Mouse (Mus musculus) liver (tissue): Measurements from ENCODE around the gene Map2k7.

Experiments
- DNase-seq: peaks from one replicate; pipeline ENCODE4 v3.0.0-alpha.2; 2020; ENCODE audit warnings: mixed read lengths

Map2k7 gene

GRCm38 (mm10) chr8:4238434-4239192 is at the start of gene Map2k7, which contains the start of gene Gm49320:
Gene Map2k7, plus strand, starts transcription at chr8:4238740.
Gene Gm49320, plus strand, starts transcription at chr8:4238865.
- peak; percentile 100 for DNase-seq

DNA sequence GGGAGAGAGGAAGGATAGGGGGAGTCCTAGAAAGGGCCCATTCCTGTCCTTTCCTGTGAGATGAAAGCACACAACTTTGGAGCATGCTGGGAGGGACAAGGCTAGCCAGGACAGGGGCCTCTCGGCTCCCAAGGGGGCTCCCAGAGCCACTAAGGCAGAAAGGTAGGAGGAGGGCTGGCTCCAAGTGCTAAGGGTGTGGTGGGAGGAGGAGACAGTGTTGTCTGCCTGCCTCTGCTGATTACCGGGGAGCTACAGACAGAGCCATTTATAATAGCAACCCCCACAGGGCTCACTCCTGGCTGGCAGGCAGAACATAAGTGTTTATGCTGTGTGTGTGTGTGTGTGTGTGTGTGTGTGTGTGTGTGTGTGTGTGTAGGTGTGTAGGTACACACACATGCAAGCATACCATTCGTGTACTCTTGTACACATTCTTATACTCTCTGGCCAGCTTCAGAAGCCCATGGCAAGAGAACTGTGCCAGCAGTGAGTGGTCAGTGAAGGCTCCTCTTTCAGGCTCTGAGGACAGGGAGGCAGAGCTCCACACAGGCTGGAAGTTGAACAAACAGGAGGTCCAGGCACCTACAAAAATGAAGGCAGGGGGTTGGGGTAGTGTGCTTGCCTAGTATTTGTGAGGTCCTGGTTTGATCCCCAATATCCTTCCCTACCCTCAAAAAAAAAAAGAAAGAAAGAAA is 49.4 kb upstream of the Map2k7 start:
- DNase-seq = peak; percentile 82

DNA sequence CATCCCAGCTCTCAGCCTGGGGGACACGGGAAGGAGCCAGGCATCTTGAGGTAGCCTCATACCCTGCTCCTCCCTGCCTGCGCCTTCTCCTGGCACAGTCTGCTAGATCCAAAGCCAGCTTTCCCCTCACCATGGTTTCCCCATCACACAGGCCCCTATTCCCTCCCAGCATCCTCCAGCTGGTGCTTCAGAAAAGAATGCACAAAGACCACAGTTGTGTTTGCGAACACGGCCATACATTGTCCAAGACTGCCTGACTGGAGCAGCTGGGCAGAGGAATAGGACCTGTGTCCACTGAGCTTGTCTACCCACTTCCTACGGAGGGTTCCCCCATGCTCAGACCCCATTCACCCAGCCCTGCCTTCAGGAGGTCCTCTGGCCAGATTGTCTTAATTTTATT is 46.2 kb upstream of the Map2k7 start:
- no peak for DNase-seq

DNA sequence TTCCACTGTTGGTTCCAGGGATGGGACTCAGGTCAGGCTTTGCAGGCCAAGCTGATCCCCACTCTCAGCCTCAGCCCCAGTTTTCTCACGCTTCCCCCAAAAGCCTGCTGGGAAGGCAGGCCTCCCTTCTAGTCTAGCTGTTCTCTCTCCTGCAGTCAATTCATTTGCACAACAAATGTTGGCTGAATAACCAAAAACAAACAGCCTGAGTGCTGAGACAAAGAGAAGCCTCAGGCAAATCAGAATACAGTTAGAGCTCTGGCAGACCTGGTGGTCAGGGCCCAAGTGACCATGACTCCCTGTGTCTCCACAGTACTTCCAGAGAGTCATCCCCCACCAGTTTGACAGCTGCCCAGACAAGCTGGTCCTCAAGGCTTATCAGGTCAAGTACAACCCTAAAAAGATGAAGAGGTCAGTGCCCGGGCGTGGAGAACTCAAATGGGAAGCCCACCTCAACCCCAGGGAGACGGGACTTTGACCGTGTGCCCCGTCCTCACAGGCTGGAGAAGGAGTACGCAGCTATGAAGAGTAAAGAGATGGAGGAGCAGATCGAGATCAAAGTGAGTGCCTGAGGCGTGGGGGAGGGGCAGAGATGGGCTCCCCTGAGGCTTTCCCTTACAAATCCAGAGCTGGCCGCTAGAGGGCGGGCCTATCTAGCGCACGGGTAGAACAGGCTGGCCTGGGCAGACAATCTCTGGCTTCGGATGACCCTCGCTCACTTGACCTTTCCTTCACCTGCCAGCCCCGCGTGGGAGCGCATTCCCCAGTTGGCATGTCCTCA is 45.5 kb upstream of the Map2k7 start:
- peak; percentile 88 for DNase-seq

DNA sequence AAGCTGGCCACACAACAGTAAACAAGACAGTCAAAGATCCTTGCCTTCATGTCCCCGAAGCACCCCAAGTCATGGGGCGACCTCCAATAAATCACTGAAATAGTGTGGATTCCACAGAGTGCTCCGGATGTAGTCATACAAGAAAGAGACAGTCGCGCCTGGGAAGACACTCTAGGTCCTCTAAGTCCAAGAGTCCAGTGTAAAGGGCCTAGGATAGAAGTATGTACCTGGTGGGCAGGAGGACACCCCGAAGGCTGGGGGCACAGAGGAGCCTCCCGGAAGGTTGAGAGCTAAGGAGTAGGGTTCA is 45.0 kb upstream of the Map2k7 start:
- DNase-seq = no peak

- no peak for DNase-seq
Measured at GRCm38 (mm10) chr8:4201321-4201720, 37.2 kb upstream of the Map2k7 start.

- DNase-seq = no peak
Measured at GRCm38 (mm10) chr8:4205246-4206123, 33.1 kb upstream of the Map2k7 start.

DNA sequence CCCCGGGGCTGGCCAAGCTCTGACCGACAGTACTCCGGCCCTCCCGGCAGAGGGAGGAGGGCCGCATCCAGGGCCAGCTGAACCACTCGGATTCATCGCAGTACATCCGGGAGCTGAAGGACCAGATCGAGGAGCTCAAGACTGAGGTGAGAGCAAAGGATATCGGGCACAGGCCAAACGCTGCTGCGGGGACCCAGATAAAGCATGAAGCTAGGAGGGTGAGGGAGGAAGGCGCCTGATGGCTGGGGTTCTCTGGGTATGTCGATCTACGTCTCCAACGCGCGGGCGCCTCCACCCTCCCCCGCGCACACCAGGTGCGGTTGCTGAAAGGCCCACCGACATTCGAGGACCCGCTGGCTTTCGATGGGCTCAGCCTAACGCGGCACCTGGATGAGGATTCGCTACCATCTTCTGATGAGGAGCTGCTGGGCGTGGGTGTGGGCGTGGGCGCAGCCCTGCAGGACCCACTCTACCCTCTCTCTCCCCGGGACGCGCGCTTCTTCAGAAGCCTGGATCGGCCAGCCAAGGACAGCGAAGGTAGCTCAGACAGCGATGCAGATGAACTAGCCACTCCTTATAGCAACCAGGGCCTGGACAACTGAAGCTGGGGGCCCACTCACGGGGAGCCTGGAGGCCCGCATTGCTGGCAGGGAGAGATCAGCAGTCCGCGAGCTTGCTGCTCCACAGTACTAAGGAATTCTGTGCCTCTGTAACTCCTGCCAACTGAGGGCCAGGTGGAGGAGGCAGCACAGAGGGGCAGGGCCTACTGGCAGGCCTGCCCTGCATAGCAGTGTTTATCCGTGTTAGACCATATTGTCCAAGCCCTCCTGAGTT is 32.1 kb upstream of the Map2k7 start:
- peak; percentile 47 for DNase-seq

GRCm38 (mm10) chr8:4207016-4207350 is 31.6 kb upstream of the Map2k7 start:
- DNase-seq = no peak

DNA sequence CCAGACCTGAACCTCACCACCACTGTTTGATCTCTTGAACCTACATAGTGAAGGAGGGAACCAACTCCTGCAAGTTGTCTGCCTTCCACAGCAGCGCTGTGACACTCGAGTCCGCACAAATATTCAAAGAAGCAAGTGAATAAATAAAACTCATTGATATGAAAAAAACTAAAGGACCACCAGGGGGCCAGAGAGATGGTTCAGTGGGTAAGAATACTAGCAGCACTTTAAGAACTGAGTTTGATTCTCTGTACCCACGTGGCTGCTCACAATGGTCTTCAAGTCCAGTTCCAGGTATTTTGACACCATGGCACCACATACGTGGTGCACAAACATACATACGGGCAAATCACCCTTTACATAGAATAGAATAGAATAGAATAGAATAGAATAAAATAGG is 27.4 kb upstream of the Map2k7 start:
- no peak for DNase-seq

GRCm38 (mm10) chr8:4212809-4213209 is 25.7 kb upstream of the Map2k7 start:
- peak; percentile 15 for DNase-seq

DNA sequence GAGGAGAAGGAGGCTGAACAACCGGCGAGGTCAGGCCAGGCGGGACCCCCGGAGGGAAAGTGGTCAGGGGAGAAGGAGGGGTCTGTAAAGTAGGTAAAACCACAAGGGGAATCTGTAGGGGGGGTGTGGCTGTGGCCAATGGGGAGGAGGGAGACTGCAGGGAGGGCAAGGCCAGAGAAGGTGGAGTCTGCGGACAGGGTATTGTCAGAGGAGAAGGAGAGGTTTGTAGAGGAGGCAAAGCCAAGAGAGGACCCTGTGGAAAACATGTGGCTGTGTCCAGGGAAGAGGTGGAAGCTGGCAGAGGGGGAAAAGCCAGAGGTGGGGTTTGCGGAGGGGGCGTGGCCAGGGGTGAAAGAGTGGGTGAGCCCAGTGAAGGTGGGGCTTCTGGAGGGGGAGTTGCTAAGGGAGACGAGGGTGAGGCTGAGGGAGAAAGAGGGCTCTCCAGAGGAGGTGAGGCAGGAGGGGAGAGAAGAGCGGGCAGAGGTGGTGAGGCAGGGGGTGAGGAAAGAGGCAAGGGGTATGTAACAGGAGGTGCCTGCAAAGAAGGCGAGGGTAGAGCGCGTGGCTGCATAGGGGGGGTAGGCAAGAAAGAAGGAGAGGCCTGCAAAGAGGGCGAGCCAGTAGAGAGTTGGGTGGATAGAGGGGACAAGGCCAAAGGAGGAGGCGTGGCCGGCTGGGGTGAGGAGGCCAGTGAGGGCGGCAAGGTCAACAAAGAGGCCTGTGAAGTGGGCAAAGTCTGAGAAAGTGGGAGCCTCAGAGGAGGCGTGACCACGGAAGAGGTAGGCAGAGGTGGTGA is 25.1 kb upstream of the Map2k7 start:
- DNase-seq = peak; percentile 71

DNA sequence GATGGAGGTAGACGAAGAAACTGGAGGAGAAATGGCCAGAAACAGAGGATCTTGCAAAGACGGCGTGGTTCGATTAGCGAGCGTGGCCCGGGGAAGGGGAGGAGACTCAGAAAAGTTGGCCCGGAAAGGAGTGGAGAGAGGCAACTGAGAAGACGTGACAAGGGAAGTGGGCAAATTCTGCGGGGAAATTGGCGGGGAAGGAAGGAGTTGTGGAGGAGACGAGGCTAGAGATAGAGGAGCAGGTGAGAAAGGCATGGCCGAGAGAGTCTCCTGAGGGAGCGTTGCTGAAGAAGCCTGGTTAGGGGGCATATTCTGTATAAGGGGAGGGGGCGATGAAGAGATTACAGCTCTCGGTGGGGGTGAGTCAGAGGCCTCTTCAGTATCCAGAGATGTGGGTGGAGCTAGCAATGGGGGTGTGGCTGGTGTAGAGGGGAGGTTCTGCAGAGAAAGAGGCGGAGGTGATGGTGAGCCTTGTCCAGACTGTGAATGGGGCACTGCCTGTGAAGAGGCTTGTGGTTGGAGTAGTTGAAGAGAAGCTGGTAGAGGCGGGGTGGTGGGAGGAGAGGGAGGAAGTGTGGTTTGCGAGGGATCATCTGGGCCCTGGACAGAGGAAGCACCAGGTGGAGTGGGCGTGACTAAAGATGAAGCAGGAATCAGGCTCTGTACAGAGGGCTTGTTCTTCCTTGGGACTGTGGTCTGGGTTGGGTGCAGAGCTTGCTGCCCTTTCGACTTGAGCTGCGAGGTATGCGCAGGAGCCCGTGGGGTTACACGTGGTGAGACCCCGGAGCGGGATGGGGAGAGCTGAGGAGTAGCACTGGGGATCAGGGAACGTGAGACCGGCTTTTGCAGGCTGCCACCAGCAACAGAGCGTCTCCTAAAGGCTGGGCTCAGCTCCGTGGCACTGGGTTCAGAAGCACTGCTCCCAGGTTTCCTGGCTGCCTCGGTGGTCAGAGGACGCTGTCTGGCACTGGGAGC is 24.2 kb upstream of the Map2k7 start:
- DNase-seq = peak; percentile 73

DNA sequence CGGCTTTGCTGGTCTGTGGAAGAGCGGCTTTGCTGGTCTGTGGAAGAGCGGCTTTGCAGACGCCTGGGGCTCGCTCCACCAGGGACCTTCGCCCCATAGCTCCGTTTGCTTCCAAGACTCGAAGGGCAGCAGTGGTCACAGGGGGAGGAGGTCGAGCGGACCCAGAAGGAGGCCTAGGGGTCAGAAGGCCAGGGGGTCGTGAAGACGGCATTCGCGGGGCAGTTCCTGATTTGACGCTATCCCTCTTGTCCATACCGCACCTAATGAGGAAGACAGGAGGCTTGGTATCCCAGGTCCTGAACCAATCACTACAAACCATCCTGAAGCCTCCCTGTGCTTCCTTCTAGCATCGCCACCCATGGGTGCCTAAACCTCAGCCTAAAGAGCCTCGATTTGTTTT is 22.2 kb upstream of the Map2k7 start:
- DNase-seq = no peak

DNA sequence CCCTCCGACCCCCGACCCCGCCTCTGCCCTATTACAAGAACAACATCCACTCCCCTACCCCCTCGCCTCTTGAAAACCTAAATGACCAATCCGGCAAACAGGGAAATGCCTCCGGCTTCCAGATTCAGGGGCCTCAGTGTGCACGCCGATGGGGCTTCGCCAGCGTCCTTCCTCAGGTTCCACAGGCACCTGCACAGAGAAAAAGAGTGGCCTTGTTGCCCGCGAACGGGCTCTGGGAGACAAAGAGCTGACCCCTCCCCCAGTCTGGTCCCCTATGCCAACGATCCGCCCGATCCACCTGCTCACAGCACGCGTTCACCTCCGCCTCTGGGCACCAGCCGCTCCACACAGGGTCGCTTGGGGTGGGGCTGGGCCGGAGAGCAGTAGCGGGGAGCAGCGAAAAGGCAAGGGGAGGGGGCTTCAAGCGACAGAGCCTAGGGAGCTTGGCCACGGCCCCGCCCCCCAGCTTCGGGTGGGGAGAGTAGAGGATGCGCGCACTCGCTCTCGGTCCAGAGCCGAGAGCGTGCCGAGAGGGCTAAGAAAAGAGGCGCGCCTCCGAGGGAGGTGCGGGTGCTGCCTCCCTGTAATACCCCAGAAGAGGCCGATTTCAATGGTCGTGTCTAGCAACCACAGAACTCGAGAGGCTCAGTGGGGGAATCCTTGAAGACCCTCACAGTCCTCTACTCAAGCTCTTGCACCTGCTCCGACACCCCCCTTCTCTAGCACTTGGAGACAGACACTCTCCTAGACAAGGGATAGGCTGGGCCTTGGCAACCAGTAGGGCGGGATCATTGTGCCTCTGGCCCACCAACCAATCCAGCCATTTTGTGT is 21.5 kb upstream of the Map2k7 start, which contains the start of gene Prr36:
Gene Prr36 (minus strand): TSS at position 669 of the 831 bp plus-strand sequence.
- no peak for DNase-seq

DNA sequence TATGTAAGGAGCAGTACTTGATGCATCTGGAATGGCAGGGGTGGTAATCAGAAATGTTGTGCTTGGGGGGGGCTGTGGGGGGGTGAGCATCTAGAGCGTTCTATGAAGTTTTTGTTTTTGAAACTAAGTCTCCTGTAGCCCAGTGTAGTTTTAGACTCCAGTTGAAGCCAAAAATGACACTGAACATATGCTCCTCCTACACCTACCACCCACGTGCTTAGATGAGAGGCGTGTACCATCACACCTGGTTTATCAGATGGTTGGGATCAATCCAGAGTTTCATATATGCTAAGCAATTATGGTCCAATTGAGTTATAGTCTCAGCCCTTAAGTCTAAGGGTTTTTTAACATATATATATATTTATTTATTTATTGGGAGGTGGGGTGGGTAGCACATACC is 18.9 kb upstream of the Map2k7 start:
- DNase-seq = no peak

DNA sequence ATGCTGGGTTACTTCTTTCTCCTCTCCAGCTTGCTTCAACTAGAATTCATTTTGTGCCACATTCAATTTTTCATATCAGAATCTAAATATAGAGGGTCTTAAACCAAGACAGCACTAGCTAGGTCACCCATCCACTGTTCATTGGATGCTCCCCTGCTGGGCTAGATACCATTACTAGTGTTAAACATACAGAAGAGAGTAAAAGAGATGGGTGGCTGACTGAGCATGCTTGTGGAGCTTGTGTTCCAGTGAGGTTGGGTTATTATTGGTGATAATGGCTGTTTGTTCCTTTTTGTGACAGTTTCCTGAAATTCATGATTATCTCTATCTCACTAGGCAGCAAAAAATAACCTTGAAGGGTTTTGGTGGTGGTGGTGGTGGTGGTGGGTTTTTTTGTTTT is 16.5 kb upstream of the Map2k7 start:
- no peak for DNase-seq

GRCm38 (mm10) chr8:4226323-4226722 is 12.2 kb upstream of the Map2k7 start:
- no peak for DNase-seq
